Mouse (Mus musculus): ENCODE results near the gene Exoc1. TPM values are rescaled to one million over a fixed set of nuclear protein-coding genes. Genes with fewer than 3 reads are reported as not detected.

Exoc1 gene
- polyA plus RNA-seq, 1 experiment from 2014 or later = 37.6 TPM

GRCm38 (mm10) chr5:76591885-76592284 lies 62.8 kb downstream of the Exoc1 start:
- no peak for ATAC-seq (ENCODE audit: insufficient read depth)
- Histone ChIP-seq H3K36me3 (ENCODE audit: insufficient read depth) (peaks cover 50% of the 10 kb centered on the region), H3K9ac (no peak overlapping the region), H3K4me2 (no peak overlapping the region), H3K27ac (ENCODE audit: low read depth) (no peak overlapping the region), H3K4me3 (ENCODE audit: low read depth, low read length) (no peak overlapping the region), H3K27me3 (ENCODE audit: insufficient read depth, low read length) (no peaks in the 10 kb centered on the region), H3K4me1 (ENCODE audit: insufficient read depth) (0 out of 2 replicates have a peak, but pooled peaks cover 6% of the 10 kb centered on the region), H3K9me3 (ENCODE audit: low read depth, low read length) (no peaks in the 10 kb centered on the region)
- WGBS = 60% methylated on average over 9 of the region's 9 CpGs
- no peak for DNase-seq
- TF ChIP-seq CTCF (IDR thresholded peaks at IDR 0.05; ENCODE audit: low read depth) = no peak; the same call in 1 of the 2 replicates

DNA sequence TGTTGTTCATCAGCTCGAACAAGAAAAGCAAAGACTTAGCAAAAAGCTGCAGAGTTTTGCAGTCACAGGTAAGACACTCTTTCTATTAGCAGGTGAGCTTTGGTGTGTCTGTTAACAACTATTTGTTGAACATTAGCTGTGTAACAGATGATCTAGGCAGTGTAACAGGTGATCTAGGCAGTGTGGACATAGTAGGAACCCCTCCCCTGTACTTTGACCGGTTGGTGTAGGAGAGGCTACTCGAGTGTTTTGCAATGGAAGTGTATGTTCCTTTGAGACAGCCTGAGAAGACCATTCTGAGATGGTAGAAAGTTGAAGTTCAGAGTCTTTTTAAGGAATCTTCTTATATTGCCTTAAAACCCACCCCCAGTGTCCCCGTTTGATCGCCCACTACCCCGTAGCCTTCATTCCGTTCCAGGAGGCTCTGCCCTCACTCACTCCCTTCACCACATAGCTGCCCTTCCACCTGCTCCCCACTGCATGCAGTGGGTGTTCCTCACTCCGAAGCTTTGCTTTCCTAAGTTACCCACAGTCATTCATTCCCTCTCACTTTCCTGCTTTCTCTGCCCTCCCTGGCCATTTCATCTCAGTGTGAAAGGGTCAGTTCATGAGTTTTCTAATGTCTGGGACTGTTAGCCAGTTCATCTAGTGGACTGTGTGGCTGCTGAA lies 80.7 kb downstream of the Exoc1 start:
- WGBS = 92% methylated on average over 8 of the region's 8 CpGs
- no peak overlapping the region for H3K27ac ChIP-seq (ENCODE audit: low read depth)
- no peak overlapping the region for H3K4me2 ChIP-seq
- TF ChIP-seq CTCF (IDR thresholded peaks at IDR 0.05; ENCODE audit: low read depth) = no peak
- H3K36me3 ChIP-seq (ENCODE audit: insufficient read depth) = peaks cover 71% of the 10 kb centered on the region
- H3K4me3 ChIP-seq (ENCODE audit: low read depth, low read length) = no peak overlapping the region
- no peaks in the 10 kb centered on the region for H3K27me3 ChIP-seq (ENCODE audit: insufficient read depth, low read length)
- no peak overlapping the region for H3K9ac ChIP-seq
- no peak for DNase-seq
- H3K4me1 ChIP-seq (ENCODE audit: insufficient read depth) = no peaks in the 10 kb centered on the region
- no peak for ATAC-seq (ENCODE audit: insufficient read depth)
- no peaks in the 10 kb centered on the region for H3K9me3 ChIP-seq (ENCODE audit: low read depth, low read length)

DNA sequence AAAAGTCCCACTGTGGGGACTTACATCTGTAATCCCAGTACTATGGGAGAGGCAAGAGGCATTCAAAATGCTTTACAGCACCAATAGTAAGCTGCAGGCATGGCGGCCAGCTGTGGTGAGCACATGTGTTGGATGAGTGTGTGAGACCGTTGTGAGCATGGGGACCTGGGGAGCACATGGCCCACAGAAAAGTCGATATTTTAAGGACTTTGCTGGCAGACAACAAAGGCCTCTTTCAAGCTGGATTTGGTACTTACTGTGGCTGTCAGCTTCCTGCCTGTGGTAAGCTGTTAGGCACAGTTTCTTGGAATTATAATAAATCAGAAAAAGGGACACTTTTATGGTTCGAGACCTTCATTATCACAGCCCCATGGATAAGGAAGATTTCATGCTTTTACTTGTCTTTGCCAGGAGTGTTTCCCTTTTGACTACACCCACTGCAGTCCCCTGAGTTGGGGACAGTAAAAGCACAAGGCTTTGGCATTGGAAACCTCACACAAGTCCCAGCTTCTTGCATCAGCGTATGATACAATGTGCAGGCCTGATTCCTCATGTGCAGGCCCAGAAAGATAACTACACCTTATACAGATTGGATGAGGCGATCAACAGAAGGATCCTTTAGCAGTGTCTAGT lies 83.9 kb downstream of the Exoc1 start:
- Histone ChIP-seq H3K27ac (ENCODE audit: low read depth) (no peak overlapping the region), H3K4me2 (no peak overlapping the region), H3K27me3 (ENCODE audit: insufficient read depth, low read length) (no peaks in the 10 kb centered on the region), H3K36me3 (ENCODE audit: insufficient read depth) (peaks cover 86% of the 10 kb centered on the region), H3K4me3 (ENCODE audit: low read depth, low read length) (no peak overlapping the region), H3K4me1 (ENCODE audit: insufficient read depth) (no peaks in the 10 kb centered on the region), H3K9ac (no peak overlapping the region), H3K9me3 (ENCODE audit: low read depth, low read length) (no peaks in the 10 kb centered on the region)
- WGBS = 85% methylated on average over 6 of the region's 6 CpGs
- ATAC-seq (ENCODE audit: insufficient read depth) (no peak), DNase-seq (no peak)
- no peak for TF ChIP-seq CTCF (IDR thresholded peaks at IDR 0.05; ENCODE audit: low read depth)

DNA sequence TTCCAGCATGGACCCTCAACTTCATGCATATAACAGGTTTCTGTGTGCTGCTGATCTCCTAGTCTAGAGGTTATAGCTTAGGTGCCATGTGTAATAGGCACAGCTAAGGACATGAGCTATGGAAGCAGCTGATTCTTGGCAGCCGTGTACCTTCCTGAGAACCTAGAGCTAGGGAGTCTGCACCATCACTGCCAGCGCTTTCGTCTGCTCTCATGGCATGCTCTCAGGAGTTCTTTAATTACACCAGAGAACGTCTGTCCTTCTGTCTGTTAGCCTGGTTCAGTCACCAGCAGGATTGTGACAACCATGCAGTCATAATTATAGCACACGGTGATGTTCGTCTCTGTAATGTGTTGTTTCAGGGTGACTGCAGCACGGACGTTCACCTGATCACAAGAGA lies 86.2 kb downstream of the Exoc1 start:
- Histone ChIP-seq H3K4me2 (no peak overlapping the region), H3K27me3 (ENCODE audit: insufficient read depth, low read length) (no peaks in the 10 kb centered on the region), H3K27ac (ENCODE audit: low read depth) (no peak overlapping the region), H3K4me3 (ENCODE audit: low read depth, low read length) (no peak overlapping the region), H3K9me3 (ENCODE audit: low read depth, low read length) (no peaks in the 10 kb centered on the region), H3K9ac (no peak overlapping the region), H3K36me3 (ENCODE audit: insufficient read depth) (peaks cover 85% of the 10 kb centered on the region), H3K4me1 (ENCODE audit: insufficient read depth) (no peaks in the 10 kb centered on the region)
- WGBS = 91% methylated on average over 8 of the region's 8 CpGs
- no peak for TF ChIP-seq CTCF (IDR thresholded peaks at IDR 0.05; ENCODE audit: low read depth)
- ATAC-seq (ENCODE audit: insufficient read depth) = no peak
- DNase-seq = no peak

DNA sequence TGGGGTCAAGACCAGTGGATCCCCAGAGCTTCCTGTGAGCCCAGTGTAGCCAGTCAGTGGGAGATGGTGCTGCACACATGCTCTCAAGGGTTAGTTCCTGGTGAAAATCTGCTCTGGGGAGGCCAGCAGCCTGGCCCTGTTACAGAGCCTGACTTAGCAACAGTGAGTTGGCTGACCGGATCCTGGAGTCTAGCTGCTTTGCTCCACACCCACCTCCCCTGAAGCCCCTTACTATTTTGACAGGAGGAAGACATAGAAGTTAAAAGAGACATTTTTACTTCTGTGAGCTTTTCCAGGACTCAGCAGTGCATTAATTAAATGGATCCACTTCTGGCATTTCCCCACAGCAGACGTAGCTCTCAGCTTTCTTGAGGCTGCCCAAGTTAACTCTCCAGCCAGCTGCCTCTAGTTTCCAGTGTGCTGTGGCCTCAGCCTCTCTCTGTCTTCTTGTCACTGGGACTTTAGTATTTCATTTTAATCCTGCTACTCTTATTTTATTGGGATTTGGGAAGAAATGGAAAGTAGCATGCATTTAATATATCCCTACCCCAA lies 87.2 kb downstream of the Exoc1 start:
- ATAC-seq (ENCODE audit: insufficient read depth) (no peak), DNase-seq (no peak)
- H3K4me1 ChIP-seq (ENCODE audit: insufficient read depth) = no peaks in the 10 kb centered on the region
- TF ChIP-seq CTCF (IDR thresholded peaks at IDR 0.05; ENCODE audit: low read depth) = no peak
- no peak overlapping the region for H3K4me3 ChIP-seq (ENCODE audit: low read depth, low read length)
- no peak overlapping the region for H3K4me2 ChIP-seq
- WGBS = 85% methylated on average over 2 of the region's 2 CpGs
- H3K9ac ChIP-seq = no peak overlapping the region
- H3K27me3 ChIP-seq (ENCODE audit: insufficient read depth, low read length) = no peaks in the 10 kb centered on the region
- H3K27ac ChIP-seq (ENCODE audit: low read depth) = no peak overlapping the region
- no peaks in the 10 kb centered on the region for H3K9me3 ChIP-seq (ENCODE audit: low read depth, low read length)
- H3K36me3 ChIP-seq (ENCODE audit: insufficient read depth) = peaks cover 82% of the 10 kb centered on the region

- Histone ChIP-seq H3K4me2 (no peak overlapping the region), H3K4me3 (ENCODE audit: low read depth, low read length) (no peak overlapping the region), H3K27ac (ENCODE audit: low read depth) (no peak overlapping the region), H3K27me3 (ENCODE audit: insufficient read depth, low read length) (no peaks in the 10 kb centered on the region), H3K9me3 (ENCODE audit: low read depth, low read length) (no peaks in the 10 kb centered on the region), H3K4me1 (ENCODE audit: insufficient read depth) (no peaks in the 10 kb centered on the region), H3K36me3 (ENCODE audit: insufficient read depth) (peaks cover 80% of the 10 kb centered on the region), H3K9ac (no peak overlapping the region)
- TF ChIP-seq CTCF (IDR thresholded peaks at IDR 0.05; ENCODE audit: low read depth) = no peak
- WGBS = 81% methylated on average over 7 of the region's 7 CpGs
- no peak for DNase-seq
- ATAC-seq (ENCODE audit: insufficient read depth) = no peak
These were observed 89.6 kb downstream of the Exoc1 start for GRCm38 (mm10) chr5:76618750-76619149.

Other genes starting within 250 kb of the Exoc1 start
- 17.2 and 19.1 TPM in 2 replicates for gene Clock, start 224.5 kb upstream of the Exoc1 start, polyA plus RNA-seq (2014; fragmentation: Nextera tagmentation; extraction: Ambion mirVana)
- not detected in 2 replicates for gene Pdcl2, start 198.2 kb upstream of the Exoc1 start, polyA plus RNA-seq (2014; fragmentation: Nextera tagmentation; extraction: Ambion mirVana)
- 0.23 and 0.30 TPM in 2 replicates for gene Nmu, start 165.5 kb upstream of the Exoc1 start, polyA plus RNA-seq (2014; fragmentation: Nextera tagmentation; extraction: Ambion mirVana)
- gene Gm7271, start 45.3 kb upstream of the Exoc1 start, polyA plus RNA-seq (2014; fragmentation: Nextera tagmentation; extraction: Ambion mirVana) = not detected in 2 replicates
- gene Cep135, start 59.4 kb downstream of the Exoc1 start, polyA plus RNA-seq (2014; fragmentation: Nextera tagmentation; extraction: Ambion mirVana) = 9.4 and 9.6 TPM in 2 replicates
- 11.2 and 14.8 TPM in 2 replicates for gene C530008M17Rik, start 127.2 kb downstream of the Exoc1 start, polyA plus RNA-seq (2014; fragmentation: Nextera tagmentation; extraction: Ambion mirVana)

Data from lung, embryonic 14.5 days (tissue).